Mouse (Mus musculus): ENCODE results near the gene Pcnx3. TPM values are rescaled to one million over a fixed set of nuclear protein-coding genes. Genes with fewer than 3 reads are reported as not detected.
A peak's percentile ranks its signal among the peaks of the same experiment; 100 is the strongest.

Gene Pcnx3
- polyA plus RNA-seq, 1 experiment from 2014 or later: 29.1 TPM

GRCm38 (mm10) chr19:5684985-5685384 lies 3.7 kb downstream of the Pcnx3 start:
- Histone ChIP-seq H3K4me2 (ENCODE audit: low read depth, severe bottlenecking) (no peak overlapping the region), H3K27ac (replicated peaks; ENCODE audit: low read depth, low read length) (no peak overlapping the region), H3K9me3 (ENCODE audit: control insufficient read depth, low read length) (no peaks in the 10 kb centered on the region), H3K9ac (ENCODE audit: low read length) (peak overlapping the region; percentile 30), H3K4me1 (ENCODE audit: control insufficient read depth, insufficient read depth, low read length) (peaks cover 8% of the 10 kb centered on the region; the same call in 1 of the 2 replicates), H3K27me3 (ENCODE audit: control insufficient read depth, insufficient read depth, low read length) (no peaks in the 10 kb centered on the region), H3K4me3 (ENCODE audit: low read depth, low read length) (no peak overlapping the region), H3K36me3 (ENCODE audit: control insufficient read depth, insufficient read depth, low read length) (peaks cover 33% of the 10 kb centered on the region)
- DNase-seq (ENCODE audit: low spot score) (no peak), ATAC-seq (ENCODE audit: insufficient number of reproducible peaks, low FRiP score, low TSS enrichment, low read depth) (no peak)
- 92% methylated on average over 13 of the region's 13 CpGs for WGBS

- WGBS: 88% methylated on average over 12 of the region's 12 CpGs
- no peak for ATAC-seq (ENCODE audit: insufficient number of reproducible peaks, low FRiP score, low TSS enrichment, low read depth)
Observed at GRCm38 (mm10) chr19:5684236-5684635, 4.5 kb downstream of the Pcnx3 start.

GRCm38 (mm10) chr19:5680432-5680831 lies 8.3 kb downstream of the Pcnx3 start:
- H3K27me3 ChIP-seq (ENCODE audit: control insufficient read depth, insufficient read depth, low read length): no peaks in the 10 kb centered on the region
- H3K36me3 ChIP-seq (ENCODE audit: control insufficient read depth, insufficient read depth, low read length): peaks cover 45% of the 10 kb centered on the region
- DNase-seq (ENCODE audit: low spot score) (no peak), ATAC-seq (ENCODE audit: insufficient number of reproducible peaks, low FRiP score, low TSS enrichment, low read depth) (no peak)
- H3K9me3 ChIP-seq (ENCODE audit: control insufficient read depth, low read length): no peaks in the 10 kb centered on the region
- H3K4me2 ChIP-seq (ENCODE audit: low read depth, severe bottlenecking): no peak overlapping the region
- H3K9ac ChIP-seq (ENCODE audit: low read length): no peak overlapping the region
- no peaks in the 10 kb centered on the region for H3K4me1 ChIP-seq (ENCODE audit: control insufficient read depth, insufficient read depth, low read length)
- H3K27ac ChIP-seq (replicated peaks; ENCODE audit: low read depth, low read length): no peak overlapping the region
- WGBS: 81% methylated on average over 4 of the region's 4 CpGs
- no peak overlapping the region for H3K4me3 ChIP-seq (ENCODE audit: low read depth, low read length)

More at GRCm38 (mm10) chr19:5684236-5684635, 4.5 kb downstream of the Pcnx3 start:
- DNase-seq (ENCODE audit: low spot score): no peak
- Histone ChIP-seq H3K9me3 (ENCODE audit: control insufficient read depth, low read length) (no peaks in the 10 kb centered on the region), H3K9ac (ENCODE audit: low read length) (no peak overlapping the region), H3K4me3 (ENCODE audit: low read depth, low read length) (no peak overlapping the region), H3K4me2 (ENCODE audit: low read depth, severe bottlenecking) (no peak overlapping the region), H3K27ac (replicated peaks; ENCODE audit: low read depth, low read length) (no peak overlapping the region), H3K27me3 (ENCODE audit: control insufficient read depth, insufficient read depth, low read length) (no peaks in the 10 kb centered on the region), H3K36me3 (ENCODE audit: control insufficient read depth, insufficient read depth, low read length) (peaks cover 34% of the 10 kb centered on the region), H3K4me1 (ENCODE audit: control insufficient read depth, insufficient read depth, low read length) (peaks cover 8% of the 10 kb centered on the region; the same call in 1 of the 2 replicates)

- Histone ChIP-seq H3K9ac (ENCODE audit: low read length) (no peak overlapping the region), H3K27ac (replicated peaks; ENCODE audit: low read depth, low read length) (no peak overlapping the region), H3K27me3 (ENCODE audit: control insufficient read depth, insufficient read depth, low read length) (no peaks in the 10 kb centered on the region), H3K4me2 (ENCODE audit: low read depth, severe bottlenecking) (no peak overlapping the region), H3K36me3 (ENCODE audit: control insufficient read depth, insufficient read depth, low read length) (peaks cover 35% of the 10 kb centered on the region), H3K4me1 (ENCODE audit: control insufficient read depth, insufficient read depth, low read length) (0 out of 2 replicates have a peak, but pooled peaks cover 6% of the 10 kb centered on the region), H3K9me3 (ENCODE audit: control insufficient read depth, low read length) (no peaks in the 10 kb centered on the region), H3K4me3 (ENCODE audit: low read depth, low read length) (no peak overlapping the region)
- no peak for DNase-seq (ENCODE audit: low spot score)
- 91% methylated on average over 4 of the region's 4 CpGs for WGBS
- no peak for ATAC-seq (ENCODE audit: insufficient number of reproducible peaks, low FRiP score, low TSS enrichment, low read depth)
Observed at GRCm38 (mm10) chr19:5668372-5668771, 20.3 kb downstream of the Pcnx3 start.

GRCm38 (mm10) chr19:5666386-5666785 lies 22.3 kb downstream of the Pcnx3 start:
- Histone ChIP-seq H3K4me1 (ENCODE audit: control insufficient read depth, insufficient read depth, low read length) (peaks cover 18% of the 10 kb centered on the region), H3K36me3 (ENCODE audit: control insufficient read depth, insufficient read depth, low read length) (peaks cover 23% of the 10 kb centered on the region), H3K27me3 (ENCODE audit: control insufficient read depth, insufficient read depth, low read length) (no peaks in the 10 kb centered on the region), H3K9ac (ENCODE audit: low read length) (no peak overlapping the region), H3K4me2 (ENCODE audit: low read depth, severe bottlenecking) (no peak overlapping the region), H3K27ac (replicated peaks; ENCODE audit: low read depth, low read length) (no peak overlapping the region), H3K4me3 (ENCODE audit: low read depth, low read length) (no peak overlapping the region), H3K9me3 (ENCODE audit: control insufficient read depth, low read length) (no peaks in the 10 kb centered on the region)
- DNase-seq (ENCODE audit: low spot score): no peak
- no peak for ATAC-seq (ENCODE audit: insufficient number of reproducible peaks, low FRiP score, low TSS enrichment, low read depth)
- 94% methylated on average over 18 of the region's 18 CpGs for WGBS

- Histone ChIP-seq H3K9ac (ENCODE audit: low read length) (no peak overlapping the region), H3K27me3 (ENCODE audit: control insufficient read depth, insufficient read depth, low read length) (no peaks in the 10 kb centered on the region), H3K36me3 (ENCODE audit: control insufficient read depth, insufficient read depth, low read length) (peaks cover 19% of the 10 kb centered on the region; the same call in 1 of the 2 replicates), H3K4me3 (ENCODE audit: low read depth, low read length) (no peak overlapping the region), H3K4me2 (ENCODE audit: low read depth, severe bottlenecking) (no peak overlapping the region), H3K27ac (replicated peaks; ENCODE audit: low read depth, low read length) (no peak overlapping the region), H3K4me1 (ENCODE audit: control insufficient read depth, insufficient read depth, low read length) (peaks cover 18% of the 10 kb centered on the region), H3K9me3 (ENCODE audit: control insufficient read depth, low read length) (no peaks in the 10 kb centered on the region)
- no peak for DNase-seq (ENCODE audit: low spot score)
- WGBS: 93% methylated on average over 15 of the region's 15 CpGs
- ATAC-seq (ENCODE audit: insufficient number of reproducible peaks, low FRiP score, low TSS enrichment, low read depth): no peak
Observed at GRCm38 (mm10) chr19:5665465-5665864, 23.2 kb downstream of the Pcnx3 start.

GRCm38 (mm10) chr19:5664669-5665257 lies 23.9 kb downstream of the Pcnx3 start:
- Histone ChIP-seq H3K9ac (ENCODE audit: low read length) (no peak overlapping the region), H3K27ac (replicated peaks; ENCODE audit: low read depth, low read length) (no peak overlapping the region), H3K27me3 (ENCODE audit: control insufficient read depth, insufficient read depth, low read length) (no peaks in the 10 kb centered on the region), H3K9me3 (ENCODE audit: control insufficient read depth, low read length) (no peaks in the 10 kb centered on the region), H3K4me1 (ENCODE audit: control insufficient read depth, insufficient read depth, low read length) (peaks cover 18% of the 10 kb centered on the region), H3K4me3 (ENCODE audit: low read depth, low read length) (no peak overlapping the region), H3K36me3 (ENCODE audit: control insufficient read depth, insufficient read depth, low read length) (peaks cover 19% of the 10 kb centered on the region; the same call in 1 of the 2 replicates), H3K4me2 (ENCODE audit: low read depth, severe bottlenecking) (no peak overlapping the region)
- DNase-seq (ENCODE audit: low spot score): no peak
- 90% methylated on average over 10 of the region's 10 CpGs for WGBS
- ATAC-seq (ENCODE audit: insufficient number of reproducible peaks, low FRiP score, low TSS enrichment, low read depth): no peak

- WGBS: 1% methylated on average over 32 of the region's 32 CpGs
- ATAC-seq (ENCODE audit: insufficient number of reproducible peaks, low FRiP score, low TSS enrichment, low read depth) (peak; percentile 86), DNase-seq (ENCODE audit: low spot score) (peak; percentile 92)
- Histone ChIP-seq H3K27me3 (ENCODE audit: control insufficient read depth, insufficient read depth, low read length) (no peaks in the 10 kb centered on the region), H3K4me1 (ENCODE audit: control insufficient read depth, insufficient read depth, low read length) (peaks cover 18% of the 10 kb centered on the region), H3K4me3 (ENCODE audit: low read depth, low read length) (peak within 1 kb of the TSS; percentile 48), H3K9me3 (ENCODE audit: control insufficient read depth, low read length) (no peaks in the 10 kb centered on the region), H3K36me3 (ENCODE audit: control insufficient read depth, insufficient read depth, low read length) (peaks cover 21% of the 10 kb centered on the region; the same call in 1 of the 2 replicates), H3K4me2 (ENCODE audit: low read depth, severe bottlenecking) (peak within 1 kb of the TSS; percentile 80), H3K9ac (ENCODE audit: low read length) (peak within 1 kb of the TSS; percentile 57), H3K27ac (replicated peaks; ENCODE audit: low read depth, low read length) (peak within 1 kb of the TSS; percentile 89)
Observed at GRCm38 (mm10) chr19:5662981-5663913, 25.5 kb downstream of the Pcnx3 start, which contains the start of gene Sipa1. Sipa1 (minus strand) TSS chr19:5663707.
